Mouse (Mus musculus) megakaryocyte progenitor cell, adult 5-6 weeks (primary cell): ENCODE data around the gene Gcnt1. TPM values are rescaled to one million over a fixed set of nuclear protein-coding genes. Genes with fewer than 3 reads are reported as not detected.

ENCODE experiments used
- ATAC-seq: replicated peaks from 2 replicates; pipeline ENCODE4 v1.8.0; 2016; ENCODE audit warnings: mild to moderate bottlenecking, moderate TSS enrichment, inconsistent platforms; ENCODE audit not compliant: poor library complexity
- total RNA-seq, 2 experiments: library from RNA; stranded (forward) in 1 of 2; stranded (reverse) in 1 of 2; fragments of 157-497, 149-512 nt in 1 of 2; fragments of 200-1000 nt in 1 of 2; gene quantifications; 2 replicates each; pipeline versions ENCODE4 v1.2.3 to v1.2.4; 2015 to 2017

The Gcnt1 gene
- total RNA-seq, 2 experiments from 2014 or later: 19.3 to 26.1 TPM

DNA sequence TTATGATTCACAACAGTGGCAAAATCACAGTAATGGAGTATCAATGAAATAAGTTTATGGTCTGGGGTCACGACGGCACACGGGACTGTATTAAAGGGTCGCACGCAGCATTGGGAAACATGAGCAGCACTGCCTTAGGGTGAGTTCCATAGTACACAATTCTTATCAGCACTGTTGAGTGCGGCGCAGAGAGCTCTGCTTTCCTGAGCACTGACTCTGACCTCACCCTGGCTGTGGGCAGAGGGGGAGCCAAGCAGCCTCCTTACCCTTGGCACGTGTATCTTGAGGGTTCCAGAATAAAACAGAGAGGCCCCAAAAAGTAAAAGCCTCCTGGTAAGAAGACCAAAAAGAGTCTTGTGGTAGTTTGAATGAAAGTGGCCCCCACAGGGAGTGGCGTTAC lies 4.1 kb downstream of the Gcnt1 start:
- peak; percentile 61 for ATAC-seq

DNA sequence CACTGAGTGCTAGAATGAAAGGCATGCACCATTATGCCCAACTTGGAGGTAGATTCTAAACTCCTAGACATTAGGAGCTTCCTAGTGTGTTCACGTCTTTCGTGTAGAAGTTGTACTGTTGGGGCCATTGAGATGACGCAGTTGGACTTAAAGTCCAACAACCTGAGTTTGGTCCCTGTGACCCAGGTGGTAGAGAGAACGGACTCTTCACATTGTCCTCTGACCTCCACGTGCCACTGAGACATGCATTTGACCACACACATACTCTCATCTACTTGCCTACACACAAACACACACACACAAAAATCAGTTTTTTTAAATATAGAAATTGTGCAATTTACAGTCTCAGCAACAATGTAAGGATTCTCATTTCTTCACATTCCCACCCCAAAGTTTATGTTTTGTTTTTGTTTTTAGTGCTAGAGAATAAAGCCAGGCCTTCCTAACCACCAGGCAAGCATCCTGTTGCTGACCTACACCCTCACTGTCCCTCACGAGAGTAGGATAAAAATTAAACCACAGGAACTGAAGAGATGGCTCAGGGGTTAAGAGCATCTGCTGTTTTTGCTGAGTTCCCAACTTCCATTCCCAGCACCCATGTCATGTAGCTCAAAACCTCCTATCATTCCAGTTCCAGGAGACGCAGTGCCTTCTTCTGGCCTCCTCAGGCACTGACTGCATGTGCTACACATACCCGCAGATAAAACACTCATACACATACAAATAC lies 6.1 kb downstream of the Gcnt1 start:
- ATAC-seq: no peak

DNA sequence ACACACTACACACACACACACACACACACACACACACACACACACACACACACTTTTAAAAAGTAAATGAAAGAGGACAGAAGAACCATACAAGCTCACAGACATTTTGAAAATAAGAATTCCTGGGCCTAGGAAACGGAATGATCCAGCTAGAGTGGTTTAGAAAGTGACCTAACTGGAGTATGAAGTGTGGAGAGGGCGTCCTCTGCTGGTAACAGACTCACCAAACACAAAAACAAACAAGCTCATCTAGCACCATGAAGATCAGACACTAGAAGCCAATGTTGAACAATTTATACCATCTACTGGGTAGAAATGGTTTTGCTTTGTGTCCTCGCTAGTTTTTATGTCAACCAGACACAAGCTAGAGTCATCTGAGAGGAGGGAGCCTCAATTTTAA lies 7.9 kb downstream of the Gcnt1 start:
- peak; percentile 71 for ATAC-seq

DNA sequence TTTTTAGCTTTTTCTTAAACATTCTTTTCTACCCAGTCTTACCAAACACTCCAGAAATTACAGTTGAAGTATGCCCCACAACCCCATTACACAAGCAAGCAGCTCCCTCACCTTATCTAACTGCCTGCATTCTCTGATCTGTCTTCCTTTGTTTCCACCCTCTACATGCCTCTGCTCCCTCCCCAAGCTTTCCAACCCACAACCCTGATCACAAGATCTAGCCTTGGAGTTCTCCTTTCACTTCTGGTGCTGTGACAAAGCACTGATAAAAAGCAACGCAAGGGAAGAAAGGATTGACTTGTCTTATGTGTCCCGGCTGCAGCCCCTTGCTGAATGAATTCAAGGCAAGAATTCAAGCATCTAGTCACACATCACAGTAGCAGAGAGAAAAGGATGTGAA lies 11.5 kb downstream of the Gcnt1 start:
- peak; percentile 60 for ATAC-seq

DNA sequence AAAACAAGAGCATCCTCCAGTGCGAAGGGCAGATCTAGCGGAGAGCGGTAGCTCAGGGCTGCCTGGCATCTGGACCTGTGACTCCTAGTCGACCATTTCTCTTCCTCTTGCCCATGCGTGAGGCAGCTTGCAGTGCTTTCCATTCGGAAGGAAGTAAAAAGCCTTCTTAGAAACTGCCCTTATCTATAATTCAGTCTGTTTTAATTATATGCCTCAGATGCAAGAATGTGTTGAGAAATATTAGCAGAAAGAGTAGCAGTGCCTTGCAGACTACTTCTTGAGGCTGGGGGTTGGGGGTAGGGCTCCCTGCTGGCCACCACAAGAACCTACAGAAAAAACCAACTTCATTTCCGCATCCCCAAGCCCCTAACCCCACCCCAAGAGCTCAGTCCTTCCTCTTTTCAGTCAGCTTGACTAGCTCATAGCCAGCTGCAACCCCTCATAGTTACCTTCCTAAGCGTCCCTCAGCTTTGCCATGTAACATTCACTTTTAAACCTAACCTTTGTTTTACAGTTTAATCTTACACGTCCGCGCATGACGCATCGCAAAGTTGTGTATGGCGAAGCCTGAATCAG lies 13.2 kb downstream of the Gcnt1 start:
- ATAC-seq: peak; percentile 65

DNA sequence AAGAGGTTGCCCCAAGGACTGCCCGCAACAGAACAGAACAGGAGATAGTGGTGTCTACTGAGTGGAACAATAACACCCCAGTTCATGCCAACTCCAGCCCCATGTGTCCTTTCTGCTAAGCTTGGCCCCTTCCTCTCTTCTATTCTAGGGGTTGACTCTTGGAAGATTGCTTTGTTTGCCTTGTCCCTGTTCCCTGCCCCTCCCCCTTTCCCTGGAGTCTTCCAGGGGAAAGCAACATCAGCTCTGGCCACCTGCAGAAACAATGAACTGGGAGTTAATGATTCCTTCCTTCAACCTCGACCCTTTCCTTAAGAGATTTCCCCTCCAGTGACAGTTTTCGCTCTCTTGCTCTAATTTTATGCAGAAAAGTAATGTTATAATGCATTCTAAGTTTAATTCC lies 15.3 kb downstream of the Gcnt1 start:
- ATAC-seq: no peak

DNA sequence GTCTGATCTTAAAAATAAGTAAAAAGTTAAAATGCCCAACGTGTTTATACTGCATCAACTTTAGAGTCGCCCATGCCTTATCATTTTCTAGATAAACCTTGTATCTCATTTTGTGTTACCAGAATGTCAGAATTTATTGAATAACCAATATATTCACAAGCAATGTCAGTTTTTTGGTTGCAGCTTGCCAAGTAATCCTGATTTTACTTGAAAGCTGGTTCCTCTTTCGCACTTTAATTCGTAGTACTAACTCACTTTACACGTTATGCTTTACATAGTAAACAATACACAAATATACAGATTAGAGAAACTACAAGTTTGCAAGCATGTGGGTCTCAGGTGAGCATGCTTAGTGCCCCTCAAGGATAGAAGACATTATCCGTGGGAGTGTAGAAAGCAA lies 15.7 kb downstream of the Gcnt1 start:
- no peak for ATAC-seq

DNA sequence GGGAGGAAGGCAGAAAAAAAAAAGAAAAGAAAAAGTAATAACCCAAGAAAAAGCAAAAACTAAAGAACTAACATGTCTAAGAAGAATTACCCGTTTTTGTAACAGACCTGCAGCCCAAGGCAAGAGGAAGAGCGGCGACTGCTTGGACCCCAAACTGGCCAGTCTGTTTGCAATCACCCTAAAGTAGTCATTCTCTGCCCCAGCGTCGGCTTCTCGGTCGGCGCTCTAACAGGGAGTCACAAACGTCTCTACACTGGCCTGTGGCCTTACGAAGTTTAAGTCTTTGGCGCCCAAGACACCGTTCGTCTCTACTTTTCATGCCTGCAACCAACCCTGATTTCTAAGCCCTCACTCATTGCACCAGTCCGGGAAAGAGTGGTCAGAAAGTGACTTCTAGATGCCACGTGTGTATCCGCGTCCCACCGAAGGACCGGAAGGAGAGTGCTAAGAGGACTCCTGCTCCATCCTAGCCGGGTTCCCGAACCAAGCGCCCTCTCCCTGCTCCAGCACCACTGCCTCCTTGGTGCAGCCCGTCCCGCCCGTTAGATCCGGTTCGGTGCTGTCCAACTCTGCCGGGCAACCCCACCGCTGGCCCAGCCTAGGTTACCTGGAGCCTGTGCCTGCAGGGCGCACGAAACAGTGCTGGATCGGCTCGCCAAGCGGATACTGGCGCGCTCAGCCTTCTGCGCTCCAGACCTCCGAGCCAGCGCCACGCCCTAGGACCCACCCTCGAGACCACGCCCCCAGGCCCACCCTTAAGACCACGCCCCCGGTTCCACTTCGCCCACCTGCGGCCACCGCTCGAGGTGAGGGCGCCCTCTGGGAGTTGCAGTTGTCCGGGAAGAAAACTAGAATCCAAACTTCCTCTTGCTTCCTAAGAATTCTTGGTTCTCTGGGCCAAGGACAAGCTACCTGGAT lies 16.4 kb downstream of the Gcnt1 start:
- peak; percentile 54 for ATAC-seq

DNA sequence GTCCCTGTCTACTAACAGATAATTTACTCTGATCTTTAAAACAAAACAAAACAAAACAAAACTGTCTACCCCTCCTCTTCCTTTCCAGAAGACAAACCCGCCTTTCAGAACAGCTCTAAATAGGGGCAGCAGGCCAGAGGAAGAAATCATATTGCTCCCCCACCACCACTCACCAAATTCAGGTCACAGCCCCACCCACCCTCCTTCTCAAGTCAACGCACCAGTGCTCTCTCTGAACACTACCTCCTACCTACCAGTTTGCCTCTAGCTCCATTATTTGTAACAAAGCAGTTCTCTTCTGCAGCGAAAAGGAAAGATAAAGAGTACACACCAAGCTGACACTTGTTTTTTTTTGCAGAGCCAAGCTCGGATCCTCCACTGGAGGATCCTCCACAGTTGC lies 17.3 kb downstream of the Gcnt1 start:
- no peak for ATAC-seq

DNA sequence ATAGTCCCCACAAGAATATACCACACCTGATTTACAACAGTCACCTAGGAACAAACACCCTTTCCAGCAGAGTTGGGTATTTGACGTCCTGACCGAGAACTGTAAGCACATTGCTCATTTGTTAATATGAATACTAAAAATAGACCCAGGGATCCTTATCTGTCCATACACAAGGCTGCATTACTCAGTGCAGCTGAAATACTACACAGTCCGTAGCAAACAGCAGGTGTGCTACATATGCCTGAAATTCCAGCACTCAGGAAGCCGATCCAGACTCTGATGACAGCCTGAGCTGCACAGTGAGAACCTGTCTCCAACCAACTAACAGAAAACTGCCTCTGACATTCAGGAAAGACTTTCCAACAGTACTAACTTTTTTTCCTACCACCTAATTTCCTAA lies 17.8 kb downstream of the Gcnt1 start:
- ATAC-seq: no peak

DNA sequence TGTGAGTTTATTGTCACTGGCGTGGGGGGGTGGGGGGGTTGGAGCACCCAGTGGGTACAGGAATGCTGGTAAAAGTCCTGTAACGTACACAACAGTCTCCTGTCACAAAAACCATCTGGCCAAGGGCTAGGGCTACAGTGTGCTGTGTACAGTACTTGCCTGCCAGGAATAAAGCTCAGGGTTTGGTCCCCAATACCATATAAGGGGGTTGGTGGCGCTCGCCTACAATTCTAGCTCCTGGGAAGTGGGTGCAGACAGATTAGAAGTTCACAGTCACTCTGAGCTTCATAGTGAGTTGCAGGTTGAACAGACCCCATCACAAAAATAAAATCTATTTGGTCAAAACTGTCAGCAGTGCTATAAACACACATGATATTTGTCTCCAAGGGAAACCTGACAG lies 18.3 kb downstream of the Gcnt1 start:
- ATAC-seq: no peak

DNA sequence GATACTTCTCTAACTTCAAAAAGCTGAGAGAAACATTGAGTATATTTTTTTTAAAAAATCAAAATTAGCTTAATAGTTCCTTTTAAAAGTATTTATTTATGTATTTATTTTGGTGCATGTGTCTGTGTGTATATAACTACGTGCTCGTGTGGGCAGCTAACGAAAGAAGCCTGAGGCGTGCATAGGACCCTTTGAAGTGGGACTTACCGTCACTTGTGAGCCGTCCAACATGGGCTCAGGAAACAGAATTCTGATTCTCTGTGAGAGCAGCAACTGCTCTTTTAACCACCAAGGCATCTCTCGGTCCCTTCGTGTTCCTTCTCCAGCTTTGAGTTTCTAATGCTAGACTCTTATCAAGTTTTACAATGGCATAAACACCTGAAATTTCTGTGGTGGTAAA lies 18.9 kb downstream of the Gcnt1 start:
- ATAC-seq: no peak

DNA sequence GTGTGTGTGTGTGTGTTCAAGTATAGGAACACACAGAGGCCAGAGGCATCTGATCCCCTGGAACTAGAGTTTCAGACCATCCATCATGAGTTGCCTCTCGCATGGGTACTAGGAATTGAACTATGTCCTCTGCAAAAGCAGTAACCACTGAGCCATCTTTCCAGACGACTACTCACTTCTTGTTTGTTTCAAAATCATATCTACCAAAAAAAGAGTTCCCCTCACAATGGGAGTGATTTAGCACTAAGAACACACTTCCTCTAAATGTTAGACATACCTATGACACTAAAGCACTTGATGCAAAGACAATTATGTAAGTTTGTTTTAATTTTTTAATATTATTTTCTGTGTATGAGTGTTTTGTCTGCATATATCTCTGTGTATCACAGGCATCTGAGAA lies 24.8 kb downstream of the Gcnt1 start:
- ATAC-seq: peak; percentile 38

DNA sequence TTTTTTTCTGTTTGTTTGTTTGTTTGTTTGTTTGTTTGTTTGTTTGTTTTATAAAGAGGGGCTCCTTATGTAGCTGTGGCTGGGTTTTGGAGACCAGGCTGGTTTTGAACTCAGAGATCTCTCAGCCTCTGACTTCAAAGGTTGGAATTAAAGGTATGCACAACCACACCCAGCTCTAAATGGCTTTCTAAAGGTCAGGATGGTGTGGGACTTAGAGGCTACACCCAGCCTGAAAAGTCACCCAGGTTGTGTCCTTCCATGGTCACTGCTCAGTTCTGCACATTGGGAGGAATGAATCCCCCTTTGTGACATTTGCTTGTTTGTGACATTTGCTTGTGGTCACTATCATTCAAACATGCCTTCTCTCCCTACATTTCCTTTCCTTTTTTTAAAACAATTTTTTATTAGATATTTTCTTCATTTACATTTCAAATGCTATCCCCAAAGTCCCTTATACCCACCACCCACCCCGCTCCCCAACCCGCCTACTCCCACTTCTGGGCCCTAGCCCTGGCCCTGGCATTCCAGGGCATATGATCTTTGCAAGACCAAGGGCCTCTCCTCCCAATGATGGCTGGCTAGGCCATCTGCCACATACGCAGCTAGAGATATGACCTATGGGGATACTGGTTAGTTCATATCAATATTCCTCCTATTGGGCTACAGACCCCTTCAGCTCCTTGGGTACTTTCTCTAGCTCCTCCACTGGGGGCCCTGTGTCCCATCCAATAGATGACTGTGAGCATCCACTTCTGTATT lies 25.7 kb downstream of the Gcnt1 start:
- ATAC-seq: no peak

DNA sequence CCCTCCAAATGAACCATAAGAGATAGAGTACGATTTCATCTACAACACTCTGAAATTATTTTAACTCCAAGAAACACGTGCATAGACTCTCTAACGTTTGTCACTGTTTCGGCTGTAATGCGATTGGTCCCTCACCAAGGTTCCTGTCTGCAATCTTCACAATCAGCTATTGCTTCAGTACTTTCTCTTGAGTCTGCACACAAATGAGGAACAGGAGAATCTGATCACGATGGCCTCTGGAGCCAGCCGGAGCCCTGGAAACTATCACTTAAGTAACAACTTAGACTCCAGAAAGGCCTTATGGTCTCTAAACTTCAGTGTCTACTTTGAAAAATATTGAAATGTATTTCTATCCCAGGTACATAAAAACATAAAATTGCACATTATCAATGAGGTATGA lies 27.8 kb downstream of the Gcnt1 start:
- ATAC-seq: peak; percentile 96

DNA sequence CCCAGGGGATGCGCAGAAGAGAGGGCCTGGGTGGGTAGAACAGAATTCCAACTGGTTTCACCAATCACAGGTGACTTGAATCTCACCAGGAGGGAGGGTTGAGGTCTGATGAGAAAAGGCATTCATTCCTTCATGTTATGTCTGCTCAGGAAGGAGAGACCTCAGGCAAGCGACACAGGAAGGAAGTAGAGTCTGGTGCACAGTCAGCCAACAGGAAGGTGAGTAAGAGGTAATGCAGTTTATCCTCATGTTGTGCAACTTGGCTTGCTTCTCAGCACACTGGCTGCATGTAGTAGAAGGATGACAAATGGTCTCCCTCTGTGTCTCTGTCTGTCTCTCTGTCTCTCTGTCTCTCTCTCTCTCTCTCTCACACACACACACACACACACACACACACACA lies 33.1 kb downstream of the Gcnt1 start:
- ATAC-seq: peak; percentile 52

DNA sequence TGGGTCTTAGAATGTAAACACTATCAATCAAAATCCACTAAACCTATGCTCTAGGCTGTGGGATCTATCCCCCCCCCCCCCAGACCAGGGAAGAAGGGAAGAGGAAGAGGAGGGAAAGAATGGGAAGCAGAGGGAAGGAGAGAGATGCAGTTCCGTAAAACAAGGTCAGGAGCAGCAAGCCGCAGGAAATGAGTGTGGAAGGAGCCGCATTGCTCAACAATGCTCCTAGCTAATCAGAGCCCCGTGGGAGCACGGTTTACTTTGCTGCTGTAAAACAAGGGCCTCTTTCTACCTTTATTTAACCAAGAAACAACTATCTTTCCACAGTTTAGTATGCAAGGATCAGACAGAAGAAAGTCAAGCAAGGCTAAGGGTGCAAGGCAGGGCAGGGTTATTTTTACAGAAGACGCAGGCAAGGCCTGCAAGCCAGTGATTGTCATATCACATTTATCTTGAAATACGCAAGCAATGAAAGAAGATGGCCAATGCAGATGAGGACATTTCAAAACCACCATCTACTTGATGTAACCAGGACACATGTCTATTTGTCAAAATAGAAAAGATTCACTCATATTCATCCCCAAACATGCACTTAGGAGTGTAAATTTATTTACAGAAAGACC lies 35.5 kb downstream of the Gcnt1 start:
- peak; percentile 38 for ATAC-seq

DNA sequence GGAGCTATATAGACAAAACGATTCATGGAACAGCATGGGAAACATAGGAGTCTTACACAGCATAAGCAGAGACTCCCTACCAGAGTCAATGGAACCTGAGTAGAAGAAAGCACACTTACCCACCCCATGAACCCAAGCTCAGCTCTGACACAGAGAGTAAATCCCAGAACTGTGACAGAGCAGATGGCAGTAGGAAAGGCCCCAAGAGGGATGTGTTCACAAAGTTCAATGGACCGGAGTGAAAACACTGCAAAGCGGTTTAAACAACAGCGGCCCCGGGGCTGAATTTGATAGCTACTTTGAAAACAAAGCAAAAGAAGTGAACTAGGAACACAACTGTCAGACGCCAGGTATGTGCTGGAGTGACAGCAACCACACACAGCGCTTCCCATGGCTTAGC lies 36.0 kb downstream of the Gcnt1 start:
- no peak for ATAC-seq

DNA sequence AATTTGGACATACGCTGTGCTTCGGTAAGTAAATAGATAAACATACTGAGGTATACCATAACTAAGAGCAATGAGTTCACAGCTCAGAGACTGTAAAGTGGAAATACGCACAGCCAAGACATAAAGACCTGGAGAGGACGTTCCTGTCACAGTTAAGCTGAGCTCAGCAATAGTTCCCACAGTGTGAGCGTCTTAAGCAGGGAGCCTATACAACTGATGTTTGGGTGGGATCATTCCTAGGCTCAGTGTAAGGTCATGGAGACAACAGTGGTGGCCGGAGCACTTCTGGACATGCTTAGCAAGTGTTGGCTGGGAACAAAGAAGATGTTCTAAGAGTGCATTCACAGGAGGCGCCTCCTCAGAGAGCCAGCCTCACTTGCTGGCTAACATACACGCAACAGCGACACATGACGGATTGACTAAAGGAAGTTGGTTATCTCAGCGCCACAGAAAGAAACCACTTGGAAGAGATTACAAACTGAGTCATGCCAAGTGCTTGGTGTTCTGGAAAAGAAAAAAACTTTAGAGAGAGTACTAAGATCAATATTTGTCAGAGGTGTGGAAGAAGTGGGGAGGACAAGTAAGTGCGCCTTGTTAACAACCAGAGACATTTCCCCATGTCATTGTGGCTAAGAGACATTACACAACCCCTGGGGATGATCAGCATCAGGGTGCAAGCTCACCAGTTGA lies 37.9 kb downstream of the Gcnt1 start:
- ATAC-seq: peak; percentile 73

DNA sequence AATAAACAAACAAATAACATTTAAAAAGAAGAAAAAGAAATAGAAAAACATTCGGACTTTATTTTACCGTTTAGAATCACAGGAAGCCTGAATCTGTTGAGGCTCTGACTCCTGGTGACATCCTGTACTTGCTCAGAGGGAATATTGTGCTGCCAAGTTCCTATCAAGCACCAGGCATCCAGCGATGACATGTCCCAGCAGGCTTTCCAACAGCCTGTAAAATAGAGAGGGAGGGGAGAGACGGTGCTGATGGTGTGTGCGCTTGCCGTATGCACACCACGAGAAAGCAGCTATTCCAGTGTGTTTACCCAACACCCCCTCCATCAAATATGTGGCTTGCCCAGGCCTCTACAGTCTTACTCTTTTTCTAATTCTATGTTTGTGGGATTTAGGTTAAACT lies 39.6 kb downstream of the Gcnt1 start:
- ATAC-seq: no peak
